Mouse (Mus musculus) spleen, postnatal 0 days (tissue): ENCODE data around the gene Olfr96. TPM values are rescaled to one million over a fixed set of nuclear protein-coding genes. Genes with fewer than 3 reads are reported as not detected.

Source experiments
- polyA plus RNA-seq: library from polyadenylated mRNA; unstranded; fragments of >200 nt; fragmentation: Nextera tagmentation; extraction: Ambion mirVana; gene quantifications from 2 replicates; pipeline ENCODE4 v1.2.1, GENCODE M21; 2015

Gene Olfr96
- not detected in 2 replicates for polyA plus RNA-seq

GRCm38 (mm10) chr17:37219846-37220245 is at the start of gene Olfr96:
TSS of gene Olfr96 (plus strand) at chr17:37220146.

GRCm38 (mm10) chr17:37193656-37194055 is 26.3 kb upstream of the Olfr96 start, which contains the start of gene Ubd:
TSS of gene Ubd (plus strand) at chr17:37193892.

GRCm38 (mm10) chr17:37200894-37201293 is 19.1 kb upstream of the Olfr96 start, which contains the start of gene Olfr94:
TSS of gene Olfr94 (minus strand) at chr17:37200994.

GRCm38 (mm10) chr17:37213018-37213417 is 6.9 kb upstream of the Olfr96 start, which contains the start of gene Olfr95:
TSS of gene Olfr95 (minus strand) at chr17:37213118.

GRCm38 (mm10) chr17:37237230-37237629 is 17.3 kb downstream of the Olfr96 start, which contains the start of gene Olfr97:
TSS of gene Olfr97 (minus strand) at chr17:37237330.

GRCm38 (mm10) chr17:37263626-37264025 is 43.7 kb downstream of the Olfr96 start, which contains the start of gene Olfr98:
TSS of gene Olfr98 (minus strand) at chr17:37263749.

GRCm38 (mm10) chr17:37270058-37270701 is 50.2 kb downstream of the Olfr96 start, which contains the start of gene H2-M3:
TSS of gene H2-M3 (plus strand) at chr17:37270220.

Other genes with a start within 250 kb of the Olfr96 start
- gene 2410137M14Rik, start 238.9 kb upstream of the Olfr96 start, polyA plus RNA-seq, result not detected in 2 replicates
- 0.25 TPM in 1 of 2 replicates, not detected in the other for gene H2-M5, start 230.6 kb upstream of the Olfr96 start, polyA plus RNA-seq
- gene Zfp57, start 219.0 kb upstream of the Olfr96 start, polyA plus RNA-seq, result 8.1 and 9.5 TPM in 2 replicates
- gene Mog, start 196.7 kb upstream of the Olfr96 start, polyA plus RNA-seq, result not detected in 2 replicates
- gene Gabbr1, start 174.2 kb upstream of the Olfr96 start, polyA plus RNA-seq, result 3.6 and 5.4 TPM in 2 replicates
- gene Olfr90, start 131.6 kb upstream of the Olfr96 start, polyA plus RNA-seq, result not detected in 2 replicates
- gene Olfr91, start 121.9 kb upstream of the Olfr96 start, polyA plus RNA-seq, result not detected in 2 replicates
- gene Olfr92, start 100.1 kb upstream of the Olfr96 start, polyA plus RNA-seq, result not detected in 2 replicates
- not detected in 2 replicates for gene Olfr93, start 58.7 kb upstream of the Olfr96 start, polyA plus RNA-seq
- gene Ubd, start 26.3 kb upstream of the Olfr96 start, polyA plus RNA-seq, result 0.28 TPM in 1 of 2 replicates, not detected in the other
- not detected in 2 replicates for gene Olfr94, start 19.2 kb upstream of the Olfr96 start, polyA plus RNA-seq
- not detected in 2 replicates for gene Olfr95, start 7.0 kb upstream of the Olfr96 start, polyA plus RNA-seq
- gene Olfr97, start 17.2 kb downstream of the Olfr96 start, polyA plus RNA-seq, result not detected in 2 replicates
- not detected in 2 replicates for gene Olfr98, start 43.6 kb downstream of the Olfr96 start, polyA plus RNA-seq
- gene H2-M3, start 50.1 kb downstream of the Olfr96 start, polyA plus RNA-seq, result 5.1 and 6.1 TPM in 2 replicates
- gene Olfr99, start 63.3 kb downstream of the Olfr96 start, polyA plus RNA-seq, result not detected in 2 replicates
- not detected in 2 replicates for gene Olfr101, start 84.2 kb downstream of the Olfr96 start, polyA plus RNA-seq
- gene Olfr102, start 96.9 kb downstream of the Olfr96 start, polyA plus RNA-seq, result not detected in 2 replicates
- gene Olfr103, start 119.6 kb downstream of the Olfr96 start, polyA plus RNA-seq, result not detected in 2 replicates
- gene Olfr104-ps, start 139.4 kb downstream of the Olfr96 start, polyA plus RNA-seq, result not detected in 2 replicates
- gene Olfr105-ps, start 158.9 kb downstream of the Olfr96 start, polyA plus RNA-seq, result not detected in 2 replicates
- gene Olfr106-ps, start 170.2 kb downstream of the Olfr96 start, polyA plus RNA-seq, result not detected in 2 replicates
- gene Olfr107, start 179.1 kb downstream of the Olfr96 start, polyA plus RNA-seq, result not detected in 2 replicates
- not detected in 2 replicates for gene Olfr108, start 225.3 kb downstream of the Olfr96 start, polyA plus RNA-seq
- gene Olfr109, start 238.8 kb downstream of the Olfr96 start, polyA plus RNA-seq, result not detected in 2 replicates